Mouse (Mus musculus) cortical plate, adult 2 months (tissue): ENCODE results near the gene Mosmo. TPM values are rescaled to one million over a fixed set of nuclear protein-coding genes. Genes with fewer than 3 reads are reported as not detected.
"Not testable (repeated sequence)": the region's sequence is repeated elsewhere in the genome, so short reads cannot be mapped to it uniquely, and the experiment has no call there.

Experiments used
- H3K27ac ChIP-seq: fragments of 200-500 bp; 2 replicates; pipeline ENCODE4 v1.5.1; 2012; ENCODE audit warnings: low read length, control low read depth, inconsistent platforms; ENCODE audit not compliant: insufficient read depth
- H3K4me1 ChIP-seq: fragments of 200-500 bp; 2 replicates; pipeline ENCODE4 v1.6.1; 2011; ENCODE audit warnings: low read length; ENCODE audit not compliant: control insufficient read depth, insufficient read depth
- H3K4me3 ChIP-seq: fragments of 200-500 bp; 2 replicates; pipeline ENCODE4 v1.5.1; 2011; ENCODE audit warnings: mild to moderate bottlenecking, low read length, control low read depth; ENCODE audit not compliant: insufficient read depth
- CTCF ChIP-seq: fragments of 200-500 bp; IDR thresholded peaks from 2 replicates; pipeline ENCODE4 v1.5.1; 2011; ENCODE audit warnings: mild to moderate bottlenecking, control low read depth, low read length; ENCODE audit not compliant: insufficient read depth; ENCODE audit errors: extremely low read depth
- POLR2A ChIP-seq: fragments of 200-500 bp; IDR thresholded peaks from 2 replicates; pipeline ENCODE4 v1.6.1; 2011; ENCODE audit warnings: mild to moderate bottlenecking, low read length, control low read depth; ENCODE audit not compliant: insufficient read depth; ENCODE audit errors: extremely low read depth
- polyA plus RNA-seq: library from polyadenylated mRNA; depleted of rRNA; stranded (reverse); fragments of >200 nt; gene quantifications from 2 replicates; pipeline ENCODE4 v1.2.3, GENCODE M21; 2012

Gene Mosmo
- polyA plus RNA-seq, 1 experiment: 37.0 TPM

GRCm38 (mm10) chr7:120695196-120695595 lies 17.8 kb downstream of the Mosmo start:
- H3K4me3 ChIP-seq: no peak overlapping the region
- H3K4me1 ChIP-seq: peaks cover 6% of the 10 kb centered on the region
- no peak overlapping the region for H3K27ac ChIP-seq
- TF ChIP-seq CTCF: no peak
- no peak for TF ChIP-seq POLR2A

GRCm38 (mm10) chr7:120695641-120696040 lies 18.2 kb downstream of the Mosmo start:
- no peak overlapping the region for H3K27ac ChIP-seq
- peaks cover 6% of the 10 kb centered on the region for H3K4me1 ChIP-seq
- no peak for TF ChIP-seq POLR2A
- no peak for TF ChIP-seq CTCF
- H3K4me3 ChIP-seq: no peak overlapping the region

DNA sequence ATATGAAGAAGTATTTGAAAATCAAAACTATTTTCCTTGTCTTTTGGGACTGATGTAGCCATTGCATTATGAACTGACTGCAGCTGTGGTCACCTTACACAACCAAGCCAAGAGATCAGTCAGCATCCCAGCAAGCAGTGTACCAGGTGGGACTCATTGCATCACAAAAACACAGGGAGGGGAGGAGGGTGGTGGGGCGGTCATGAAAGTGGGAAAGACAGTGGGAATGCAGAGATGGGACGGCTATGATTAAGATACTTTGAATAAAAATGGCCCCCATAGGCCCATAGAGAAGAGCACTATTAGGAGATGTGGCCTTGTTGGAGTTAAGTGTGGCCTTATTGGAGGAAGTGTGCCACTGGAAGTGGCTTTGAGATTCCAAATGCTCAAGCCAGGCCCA lies 18.9 kb downstream of the Mosmo start:
- TF ChIP-seq POLR2A: no peak
- no peak for TF ChIP-seq CTCF
- H3K27ac ChIP-seq: no peak overlapping the region
- H3K4me1 ChIP-seq: peaks cover 6% of the 10 kb centered on the region
- no peak overlapping the region for H3K4me3 ChIP-seq

GRCm38 (mm10) chr7:120699586-120699985 lies 22.2 kb downstream of the Mosmo start:
- no peak overlapping the region for H3K4me3 ChIP-seq
- H3K4me1 ChIP-seq: peaks cover 2% of the 10 kb centered on the region; the same call in 1 of the 2 replicates
- TF ChIP-seq CTCF (no peak), POLR2A (no peak)
- no peak overlapping the region for H3K27ac ChIP-seq

GRCm38 (mm10) chr7:120703888-120704287 lies 26.5 kb downstream of the Mosmo start:
- Histone ChIP-seq H3K4me1 (no peaks in the 10 kb centered on the region; the same call in 1 of the 2 replicates), H3K27ac (no peak overlapping the region), H3K4me3 (no peak overlapping the region)
- TF ChIP-seq CTCF: no peak
- no peak for TF ChIP-seq POLR2A

DNA sequence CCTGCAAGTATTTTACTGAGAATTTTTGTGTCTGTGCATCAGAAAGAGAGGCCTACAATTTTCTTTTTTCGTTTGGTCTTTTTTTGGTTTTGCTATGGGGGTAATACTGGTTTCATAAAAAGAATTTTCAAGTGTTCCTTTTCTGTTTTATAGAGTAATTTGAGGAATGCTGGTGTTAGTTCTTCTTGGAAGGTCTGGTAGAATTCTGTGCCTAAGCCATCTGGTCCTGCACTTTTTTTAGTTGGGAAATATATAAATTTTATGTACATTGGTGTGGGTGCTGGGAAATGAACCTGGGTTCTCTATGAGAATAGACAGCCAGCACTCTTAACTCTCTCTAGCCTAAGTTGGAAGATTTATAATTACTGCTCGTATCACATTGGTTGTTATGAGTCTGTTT lies 34.7 kb downstream of the Mosmo start:
- Histone ChIP-seq H3K4me1 (peaks cover 6% of the 10 kb centered on the region), H3K4me3 (no peak overlapping the region), H3K27ac (no peak overlapping the region)
- TF ChIP-seq CTCF (no peak), POLR2A (no peak)

DNA sequence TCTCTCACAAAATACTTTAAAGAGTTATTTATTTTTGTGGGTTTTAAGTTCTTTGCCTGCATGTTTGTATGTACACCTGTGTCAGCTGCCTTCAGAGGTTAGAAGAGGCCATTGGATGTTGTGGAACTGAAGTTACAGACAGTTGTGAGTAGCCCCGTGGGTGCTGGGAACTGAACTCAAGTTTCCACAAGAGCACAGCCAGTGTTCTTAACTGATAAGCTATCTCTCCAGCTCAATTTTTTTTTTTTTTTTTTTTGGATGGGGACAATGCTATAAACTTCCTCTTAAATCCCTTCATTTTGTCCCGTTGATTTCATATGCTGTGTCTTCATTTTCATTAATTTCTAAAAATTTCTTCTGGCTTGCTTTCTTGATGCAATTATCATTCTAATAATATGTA lies 35.8 kb downstream of the Mosmo start:
- Histone ChIP-seq H3K4me3 (no peak overlapping the region), H3K4me1 (peaks cover 6% of the 10 kb centered on the region), H3K27ac (no peak overlapping the region)
- TF ChIP-seq CTCF (no peak), POLR2A (no peak)

- H3K4me3 ChIP-seq, H3K27ac ChIP-seq, H3K4me1 ChIP-seq: not testable (repeated sequence)
Measured at GRCm38 (mm10) chr7:120713951-120714350, 36.5 kb downstream of the Mosmo start.

DNA sequence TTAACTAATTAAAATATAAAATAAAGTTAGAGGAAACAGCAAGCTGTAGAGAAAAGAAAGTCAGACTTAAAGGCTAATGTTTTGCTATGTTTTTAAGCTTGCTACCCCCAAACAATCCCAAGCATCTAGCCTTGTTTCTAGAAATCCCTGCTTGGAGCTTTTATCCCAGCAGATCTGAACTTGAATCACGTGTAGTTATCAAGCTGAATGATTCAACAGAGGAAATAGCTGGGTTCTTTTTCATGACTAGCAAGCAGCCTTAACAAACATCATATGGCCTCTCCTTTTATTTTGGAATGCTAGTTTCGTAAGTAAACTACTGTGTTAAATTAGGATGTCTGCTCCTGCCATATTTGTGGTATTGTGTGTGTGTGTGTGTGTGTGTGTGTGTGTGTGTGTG lies 39.8 kb downstream of the Mosmo start:
- Histone ChIP-seq H3K4me3 (no peak overlapping the region), H3K4me1 (peaks cover 3% of the 10 kb centered on the region), H3K27ac (no peak overlapping the region)
- TF ChIP-seq POLR2A: no peak

DNA sequence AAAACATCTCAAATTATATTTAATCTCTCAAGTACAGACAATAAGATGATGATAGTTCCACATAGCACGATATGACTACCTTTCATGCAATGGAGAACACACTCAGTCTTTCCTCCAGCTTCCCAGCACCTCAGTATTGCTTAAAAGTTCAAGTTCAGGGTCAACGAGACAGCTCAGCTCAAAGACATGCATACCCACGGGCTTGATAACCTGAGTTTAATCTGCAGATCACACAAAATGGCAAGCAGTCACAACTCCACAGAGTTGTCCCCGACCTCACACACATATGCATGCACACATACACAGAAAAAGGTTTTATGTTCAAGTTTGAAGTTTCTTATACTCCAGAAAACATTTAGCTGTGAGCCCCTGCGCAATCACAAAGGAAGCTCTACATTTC lies 43.6 kb downstream of the Mosmo start:
- Histone ChIP-seq H3K27ac (no peak overlapping the region), H3K4me1 (peaks cover 2% of the 10 kb centered on the region), H3K4me3 (no peak overlapping the region)
- TF ChIP-seq CTCF (no peak), POLR2A (no peak)

DNA sequence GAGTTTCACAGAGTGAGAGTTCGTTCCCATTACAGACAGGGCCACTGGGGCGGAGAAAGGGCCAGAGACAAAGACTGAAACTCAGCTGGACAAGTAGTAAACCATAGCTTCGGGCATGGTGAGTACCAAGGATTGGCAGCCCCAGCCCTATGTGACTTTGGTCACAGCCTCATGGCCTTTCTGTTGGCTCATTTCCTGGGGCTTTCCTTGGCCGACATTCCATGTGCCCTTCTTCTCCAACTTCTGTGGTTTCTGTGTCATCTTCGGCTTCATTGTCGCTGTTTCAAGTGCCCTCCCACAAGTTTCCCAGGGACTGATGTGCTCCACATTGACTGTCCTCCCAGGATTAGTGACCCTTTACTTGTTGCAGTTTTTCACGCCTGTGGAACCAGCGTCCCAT lies 44.0 kb downstream of the Mosmo start:
- Histone ChIP-seq H3K4me3 (no peak overlapping the region), H3K27ac (no peak overlapping the region), H3K4me1 (peaks cover 2% of the 10 kb centered on the region)
- TF ChIP-seq POLR2A (no peak), CTCF (no peak)
